Mouse (Mus musculus): ENCODE results near the gene Dusp27. TPM values are rescaled to one million over a fixed set of nuclear protein-coding genes. Genes with fewer than 3 reads are reported as not detected.

The Dusp27 gene
- polyA plus RNA-seq (2015; fragmentation: Nextera tagmentation; extraction: Ambion mirVana): 6.4 and 9.0 TPM in 2 replicates

DNA sequence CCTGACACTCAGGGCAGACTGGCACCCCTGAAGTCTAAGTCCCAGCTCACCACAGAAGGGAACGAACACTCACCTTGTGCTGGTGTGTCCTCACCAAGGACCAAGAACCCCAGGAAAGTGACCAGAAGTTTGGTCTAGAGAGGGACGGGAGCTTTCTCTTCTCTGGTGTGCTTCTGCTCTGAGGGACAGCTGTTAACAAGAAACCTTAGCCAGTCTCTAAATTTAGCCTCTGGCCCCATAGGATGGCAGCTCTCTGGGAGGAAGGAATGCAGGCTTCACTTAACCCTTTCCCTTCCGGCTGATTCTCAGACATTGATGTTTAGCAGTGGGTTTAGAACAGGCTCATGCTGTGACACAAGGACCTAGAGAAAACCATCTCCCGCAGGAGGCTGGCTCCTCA is at the start of gene Dusp27:
Dusp27 (minus strand) TSS at position 204 of the 400 bp plus-strand sequence.
- H3K4me2 ChIP-seq (replicated peaks): peak within 1 kb of the TSS; percentile 32
- no peaks in the 10 kb centered on the region for H3K9me3 ChIP-seq (replicated peaks)
- no peak within 1 kb of the TSS for H3K9ac ChIP-seq
- H3K27me3 ChIP-seq: no peaks in the 10 kb centered on the region
- peaks cover 21% of the 10 kb centered on the region for H3K4me1 ChIP-seq
- peak within 1 kb of the TSS; percentile 49; the same call in 1 of the 2 replicates for H3K27ac ChIP-seq (replicated peaks)
- no peaks in the 10 kb centered on the region for H3K36me3 ChIP-seq
- 20% methylated on average over 4 of the region's 4 CpGs for WGBS
- peak within 1 kb of the TSS; percentile 18 for H3K4me3 ChIP-seq (replicated peaks)
- 0 out of 2 replicates have a peak, but pooled peaks have one; percentile 25 for ATAC-seq (ENCODE audit: insufficient number of reproducible peaks, low FRiP score, low TSS enrichment, low read depth)

DNA sequence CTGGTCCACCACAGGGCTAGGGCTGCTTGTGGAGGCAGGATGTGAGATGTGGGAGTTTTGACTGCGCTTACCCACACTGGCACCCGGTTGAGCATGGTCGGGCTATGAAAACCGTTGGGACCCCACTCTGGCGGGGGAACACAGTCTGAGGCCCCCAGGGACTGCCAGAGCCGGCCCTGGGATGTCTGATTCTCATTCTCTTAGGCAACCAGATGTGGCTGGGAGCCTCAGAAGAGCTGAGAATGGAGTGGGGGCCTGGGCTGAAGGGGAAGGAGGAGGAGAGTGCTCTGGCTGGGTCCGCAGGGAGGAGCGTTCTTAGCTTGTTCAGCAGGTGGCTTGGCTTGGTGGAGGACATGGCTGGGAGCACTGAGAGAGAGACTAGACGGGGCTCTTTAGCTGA is 45.9 kb upstream of the Dusp27 start:
- Histone ChIP-seq H3K9me3 (replicated peaks) (no peaks in the 10 kb centered on the region), H3K27ac (replicated peaks) (no peak overlapping the region), H3K4me1 (no peaks in the 10 kb centered on the region), H3K36me3 (no peaks in the 10 kb centered on the region), H3K9ac (no peak overlapping the region), H3K4me3 (replicated peaks) (no peak overlapping the region), H3K4me2 (replicated peaks) (no peak overlapping the region), H3K27me3 (no peaks in the 10 kb centered on the region)
- WGBS: 70% methylated on average over 9 of the region's 9 CpGs
- no peak for ATAC-seq (ENCODE audit: insufficient number of reproducible peaks, low FRiP score, low TSS enrichment, low read depth)

GRCm38 (mm10) chr1:166172992-166173391 is 45.3 kb upstream of the Dusp27 start:
- H3K27ac ChIP-seq (replicated peaks): no peak overlapping the region
- 79% methylated on average over 3 of the region's 3 CpGs for WGBS

DNA sequence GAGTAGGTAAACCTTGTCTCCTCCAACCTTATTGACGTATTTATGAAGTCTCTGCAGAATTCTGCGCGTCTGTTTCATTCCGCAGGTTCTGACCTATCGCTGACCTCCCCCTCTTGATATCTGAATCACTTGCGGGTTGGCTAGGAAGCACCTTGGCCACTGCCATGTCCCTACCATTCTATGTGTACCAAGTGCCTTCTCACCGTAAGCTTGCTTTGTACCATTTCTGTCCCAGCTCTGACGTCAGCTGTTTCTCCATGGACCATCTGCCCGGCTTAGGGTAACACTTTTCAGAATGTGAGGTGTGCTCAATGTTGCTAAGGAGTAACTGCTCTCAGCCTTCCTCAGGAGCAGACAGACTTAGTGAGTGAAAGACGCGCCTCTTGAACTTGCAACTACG is 43.1 kb upstream of the Dusp27 start:
- H3K9ac ChIP-seq: no peak overlapping the region
- H3K4me3 ChIP-seq (replicated peaks): no peak overlapping the region
- H3K27ac ChIP-seq (replicated peaks): no peak overlapping the region
- no peaks in the 10 kb centered on the region for H3K4me1 ChIP-seq
- no peaks in the 10 kb centered on the region for H3K9me3 ChIP-seq (replicated peaks)
- no peak overlapping the region for H3K4me2 ChIP-seq (replicated peaks)
- 91% methylated on average over 12 of the region's 12 CpGs for WGBS
- H3K27me3 ChIP-seq: no peaks in the 10 kb centered on the region
- no peaks in the 10 kb centered on the region for H3K36me3 ChIP-seq
- ATAC-seq (ENCODE audit: insufficient number of reproducible peaks, low FRiP score, low TSS enrichment, low read depth): no peak

More at GRCm38 (mm10) chr1:166172992-166173391, 45.3 kb upstream of the Dusp27 start:
- H3K27me3 ChIP-seq: no peaks in the 10 kb centered on the region
- no peak overlapping the region for H3K4me2 ChIP-seq (replicated peaks)
- H3K9me3 ChIP-seq (replicated peaks): no peaks in the 10 kb centered on the region
- no peaks in the 10 kb centered on the region for H3K36me3 ChIP-seq
- no peak overlapping the region for H3K9ac ChIP-seq
- no peaks in the 10 kb centered on the region for H3K4me1 ChIP-seq
- no peak for ATAC-seq (ENCODE audit: insufficient number of reproducible peaks, low FRiP score, low TSS enrichment, low read depth)
- no peak overlapping the region for H3K4me3 ChIP-seq (replicated peaks)

DNA sequence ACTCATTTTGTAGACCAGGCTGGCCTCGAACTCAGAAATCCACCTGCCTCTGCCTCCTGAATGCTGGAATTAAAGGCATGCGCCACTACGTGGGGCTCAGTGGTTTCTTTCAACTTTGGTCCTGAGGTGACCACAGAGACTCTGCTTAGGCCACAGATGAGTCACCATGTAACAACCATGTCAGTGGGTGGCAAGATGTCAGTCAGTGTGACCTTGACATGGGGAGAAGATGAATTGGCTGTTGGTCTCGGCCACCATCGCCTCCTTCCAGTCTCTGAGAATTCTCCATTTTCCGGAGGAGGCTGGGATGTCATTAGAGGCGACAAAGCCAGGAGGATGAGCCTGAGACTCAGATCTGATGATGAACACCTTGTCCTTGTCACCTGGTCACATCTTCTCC is 42.0 kb upstream of the Dusp27 start:
- H3K27ac ChIP-seq (replicated peaks): no peak overlapping the region
- H3K36me3 ChIP-seq: no peaks in the 10 kb centered on the region
- no peak overlapping the region for H3K4me3 ChIP-seq (replicated peaks)
- no peaks in the 10 kb centered on the region for H3K27me3 ChIP-seq
- ATAC-seq (ENCODE audit: insufficient number of reproducible peaks, low FRiP score, low TSS enrichment, low read depth): no peak
- no peaks in the 10 kb centered on the region for H3K4me1 ChIP-seq
- no peaks in the 10 kb centered on the region for H3K9me3 ChIP-seq (replicated peaks)
- H3K9ac ChIP-seq: no peak overlapping the region
- H3K4me2 ChIP-seq (replicated peaks): no peak overlapping the region
- WGBS: 89% methylated on average over 7 of the region's 7 CpGs

DNA sequence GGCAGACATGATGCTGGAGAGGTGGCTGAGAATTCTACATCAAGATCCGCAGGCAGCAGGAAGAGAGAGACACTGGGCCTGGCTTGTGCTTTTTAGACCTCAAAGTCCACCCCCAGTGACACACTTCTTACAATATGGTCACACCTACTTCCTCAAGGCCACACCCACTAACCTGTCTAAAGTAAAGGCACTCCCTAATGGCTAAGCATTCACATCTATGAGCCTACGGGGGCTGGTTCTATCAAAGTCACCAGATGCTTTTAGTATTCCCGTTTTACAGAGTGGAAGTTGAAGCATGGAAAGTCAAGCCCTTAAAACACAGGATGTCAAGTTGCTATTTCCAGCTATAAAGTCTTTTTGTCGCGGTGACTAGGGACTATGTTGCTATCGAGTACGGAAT is 40.3 kb upstream of the Dusp27 start:
- Histone ChIP-seq H3K27me3 (no peaks in the 10 kb centered on the region), H3K36me3 (no peaks in the 10 kb centered on the region), H3K9ac (no peak overlapping the region), H3K4me1 (no peaks in the 10 kb centered on the region), H3K4me2 (replicated peaks) (no peak overlapping the region), H3K4me3 (replicated peaks) (no peak overlapping the region), H3K27ac (replicated peaks) (no peak overlapping the region), H3K9me3 (replicated peaks) (no peaks in the 10 kb centered on the region)
- ATAC-seq (ENCODE audit: insufficient number of reproducible peaks, low FRiP score, low TSS enrichment, low read depth): no peak
- WGBS: 89% methylated on average over 7 of the region's 7 CpGs

GRCm38 (mm10) chr1:166167405-166167804 is 39.7 kb upstream of the Dusp27 start:
- H3K4me1 ChIP-seq: no peaks in the 10 kb centered on the region
- no peak overlapping the region for H3K27ac ChIP-seq (replicated peaks)
- H3K36me3 ChIP-seq: no peaks in the 10 kb centered on the region
- H3K9ac ChIP-seq: no peak overlapping the region
- no peaks in the 10 kb centered on the region for H3K27me3 ChIP-seq
- no peak for ATAC-seq (ENCODE audit: insufficient number of reproducible peaks, low FRiP score, low TSS enrichment, low read depth)
- H3K9me3 ChIP-seq (replicated peaks): no peaks in the 10 kb centered on the region
- 69% methylated on average over 4 of the region's 4 CpGs for WGBS
- H3K4me2 ChIP-seq (replicated peaks): no peak overlapping the region
- no peak overlapping the region for H3K4me3 ChIP-seq (replicated peaks)

GRCm38 (mm10) chr1:166165159-166165558 is 37.4 kb upstream of the Dusp27 start:
- Histone ChIP-seq H3K36me3 (no peaks in the 10 kb centered on the region), H3K9ac (no peak overlapping the region), H3K27me3 (peaks cover 4% of the 10 kb centered on the region; the same call in 1 of the 2 replicates), H3K27ac (replicated peaks) (no peak overlapping the region), H3K9me3 (replicated peaks) (no peaks in the 10 kb centered on the region), H3K4me2 (replicated peaks) (no peak overlapping the region), H3K4me3 (replicated peaks) (no peak overlapping the region), H3K4me1 (0 out of 2 replicates have a peak, but pooled peaks cover 4% of the 10 kb centered on the region)
- 88% methylated on average over 9 of the region's 9 CpGs for WGBS
- no peak for ATAC-seq (ENCODE audit: insufficient number of reproducible peaks, low FRiP score, low TSS enrichment, low read depth)

- Histone ChIP-seq H3K36me3 (no peaks in the 10 kb centered on the region), H3K4me2 (replicated peaks) (no peak overlapping the region), H3K27me3 (peaks cover 9% of the 10 kb centered on the region; the same call in 1 of the 2 replicates), H3K4me3 (replicated peaks) (no peak overlapping the region), H3K4me1 (0 out of 2 replicates have a peak, but pooled peaks cover 5% of the 10 kb centered on the region), H3K9me3 (replicated peaks) (no peaks in the 10 kb centered on the region), H3K9ac (no peak overlapping the region), H3K27ac (replicated peaks) (no peak overlapping the region)
- ATAC-seq (ENCODE audit: insufficient number of reproducible peaks, low FRiP score, low TSS enrichment, low read depth): no peak
- WGBS: 88% methylated on average over 14 of the region's 14 CpGs
Measured at GRCm38 (mm10) chr1:166164580-166164979, 36.9 kb upstream of the Dusp27 start.

DNA sequence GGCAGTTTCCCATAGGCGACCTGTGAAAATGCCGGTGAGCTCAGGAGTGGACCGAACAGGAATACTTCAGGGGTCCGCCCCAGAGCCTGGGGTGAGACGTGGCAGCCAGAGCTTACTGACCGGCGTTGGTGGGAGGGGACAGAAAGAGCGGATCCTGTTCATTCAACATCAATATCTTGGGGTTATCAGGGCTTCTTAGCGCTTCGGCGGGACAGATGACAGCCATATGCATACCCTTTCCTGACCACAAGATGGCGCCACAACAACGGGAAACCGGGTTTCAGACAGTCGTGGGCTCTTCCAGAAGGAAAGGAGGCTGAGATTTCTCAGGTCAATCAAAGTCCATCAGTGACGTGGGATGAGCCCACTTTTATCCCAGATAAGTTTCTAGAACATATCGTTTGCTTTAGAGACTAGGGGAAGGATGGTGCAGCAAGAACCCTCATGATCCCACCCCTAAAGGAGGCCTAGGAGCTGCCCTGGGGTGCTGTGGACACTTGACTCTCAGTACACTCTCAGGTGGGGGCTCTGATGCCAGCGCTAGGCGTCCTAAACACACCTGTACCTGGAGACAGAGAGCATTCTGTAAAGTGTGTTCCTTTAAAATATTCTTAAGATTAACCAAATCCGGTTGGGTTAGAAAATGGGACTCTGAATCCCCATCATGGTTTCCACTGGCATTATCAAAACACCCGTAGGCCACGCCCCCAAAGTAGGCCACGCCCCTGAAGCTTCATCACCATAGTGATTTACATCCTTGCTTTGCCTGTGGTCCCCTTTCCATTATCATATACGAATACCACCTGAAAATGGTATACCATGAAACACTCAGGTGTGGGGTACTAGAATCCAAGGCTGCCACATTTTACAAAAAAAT is 33.1 kb upstream of the Dusp27 start:
- Histone ChIP-seq H3K4me2 (replicated peaks) (peak overlapping the region; percentile 29; the same call in 1 of the 2 replicates), H3K9me3 (replicated peaks) (no peaks in the 10 kb centered on the region), H3K9ac (no peak overlapping the region), H3K4me1 (0 out of 2 replicates have a peak, but pooled peaks cover 5% of the 10 kb centered on the region), H3K4me3 (replicated peaks) (no peak overlapping the region), H3K36me3 (no peaks in the 10 kb centered on the region), H3K27me3 (peaks cover 18% of the 10 kb centered on the region), H3K27ac (replicated peaks) (no peak overlapping the region)
- ATAC-seq (ENCODE audit: insufficient number of reproducible peaks, low FRiP score, low TSS enrichment, low read depth): 0 out of 2 replicates have a peak, but pooled peaks have one; percentile 39
- WGBS: 16% methylated on average over 24 of the region's 24 CpGs

GRCm38 (mm10) chr1:166160111-166160510 is 32.4 kb upstream of the Dusp27 start:
- Histone ChIP-seq H3K4me3 (replicated peaks) (no peak overlapping the region), H3K9me3 (replicated peaks) (no peaks in the 10 kb centered on the region), H3K36me3 (no peaks in the 10 kb centered on the region), H3K27me3 (peaks cover 25% of the 10 kb centered on the region), H3K9ac (no peak overlapping the region), H3K4me2 (replicated peaks) (peak overlapping the region; percentile 29; the same call in 1 of the 2 replicates), H3K4me1 (0 out of 2 replicates have a peak, but pooled peaks cover 5% of the 10 kb centered on the region), H3K27ac (replicated peaks) (no peak overlapping the region)
- no peak for ATAC-seq (ENCODE audit: insufficient number of reproducible peaks, low FRiP score, low TSS enrichment, low read depth)
- WGBS: 41% methylated on average over 5 of the region's 5 CpGs
